ENCODE assay signal across 8 mouse cellular contexts in genomic region chr11:84513171-84514116, GRCm38 (mm10). TPM values are rescaled to one million over a fixed set of nuclear protein-coding genes. Genes with fewer than 3 reads are reported as not detected.
DNase-seq lines count a peak whose midpoint lies in the region; ATAC-seq lines count a peak whose summit lies in the region.

Gene Aatf, minus strand, starts transcription at chr11:84513522.

- peak; percentile 96 for DNase-seq in adipocyte (ENCODE audit: low spot score)
- DNase-seq in embryo, embryonic 10 days (ENCODE audit: low spot score), result peak; percentile 98
- DNase-seq in gastrocnemius, postnatal 10 days, result peak; percentile 97
- peak; percentile 98 for DNase-seq in induced T-regulatory cell, adult 2 months (ENCODE audit: low read depth)
- DNase-seq in left cerebral cortex, adult 9 months (ENCODE audit: low spot score in 2 of 2), result peak; percentile 87 to 96
- DNase-seq in right cerebral cortex, postnatal 14 days, result peak; percentile 95
- peak; percentile 92 to 95 for DNase-seq in urinary bladder, postnatal 36 days (ENCODE audit: low spot score in 2 of 2)

- peak; percentile 98 for ATAC-seq in megakaryocyte progenitor cell, adult 5-6 weeks (replicated peaks; ENCODE audit: poor library complexity)

RNA-seq across cellular contexts. Expression of gene Aatf, which starts in this region (rescaled TPM):
- 10 to 100 TPM; 13.0 to 15.7 TPM for total RNA-seq in gastrocnemius, postnatal 10 days (2021)
- total RNA-seq in megakaryocyte progenitor cell, adult 5-6 weeks (2015), result 56.9 and 60.5 TPM in 2 replicates
- 98.8 and 108 TPM in 2 replicates for total RNA-seq in megakaryocyte progenitor cell, adult 5-6 weeks (2017)

Comparison
In these comparisons a context has a peak if more than half of its experiments do, and no peak if none do; other contexts are left out.
1. Peak in every context shown above with its lines: DNase-seq and ATAC-seq.